ENCODE assay signal across 8 mouse cellular contexts in the genomic region with DNA sequence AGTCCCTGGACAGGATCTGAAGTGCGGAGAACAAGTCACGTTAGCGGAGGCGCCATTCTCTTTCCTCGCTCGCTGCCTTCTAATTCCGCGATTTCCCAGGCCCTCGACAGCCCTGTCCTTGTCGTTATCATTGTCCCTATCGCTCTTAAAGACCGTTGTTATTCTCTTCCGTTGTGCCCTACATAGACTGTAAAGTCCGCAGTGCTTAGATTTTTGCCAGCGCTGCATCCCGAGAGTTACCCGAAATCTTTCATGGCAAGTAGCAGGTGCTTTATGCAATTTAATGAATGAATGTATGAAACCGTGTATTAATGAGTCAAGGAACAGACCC. TPM values are rescaled to one million over a fixed set of nuclear protein-coding genes. Genes with fewer than 3 reads are reported as not detected.
DNase-seq lines count a peak whose midpoint lies in the region; ATAC-seq and TF ChIP-seq lines count a peak whose summit lies in the region.

No protein-coding gene starts in this region.

- H3K9me3 ChIP-seq in heart, embryonic 13.5 days: no peaks in the 10 kb centered on the region; the same call in 1 of the 2 replicates
- H3K9me3 ChIP-seq in MEL (replicated peaks; ENCODE audit: insufficient read depth, low read length): no peaks in the 10 kb centered on the region
- no peaks in the 10 kb centered on the region for H3K9me3 ChIP-seq in hindbrain, embryonic 13.5 days
- peaks cover 4% of the 10 kb centered on the region for H3K9me3 ChIP-seq in midbrain, embryonic 10.5 days (replicated peaks)

- H3K4me2 ChIP-seq in heart, embryonic 13.5 days: peak overlapping the region; percentile 88
- H3K4me2 ChIP-seq in hindbrain, embryonic 13.5 days: peak overlapping the region; percentile 76

- H3K9ac ChIP-seq in heart, embryonic 13.5 days: peak overlapping the region; percentile 86
- peak overlapping the region; percentile 65 for H3K9ac ChIP-seq in MEL (ENCODE audit: control insufficient read depth, low read depth, low read length, poor library complexity, severe bottlenecking)
- H3K9ac ChIP-seq in hindbrain, embryonic 13.5 days: peak overlapping the region; percentile 79

- intact Hi-C loops in heart, postnatal 14 days (cut with DNase I): loop anchor here (5.0 to 10.0 kb wide), 2 partner anchors 224 to 283 kb away; a partner anchor contains a TSS

- peaks cover 25% of the 10 kb centered on the region for H3K4me1 ChIP-seq in heart, embryonic 13.5 days
- peaks cover 4 to 8% of the 10 kb centered on the region in 2 experiments; a peak in 3 of 4 replicates for H3K4me1 ChIP-seq in MEL (ENCODE audit: control insufficient read depth in 1 of 2, insufficient read depth in 2 of 2, low read length in 2 of 2)
- H3K4me1 ChIP-seq in hindbrain, embryonic 13.5 days (replicated peaks): peaks cover 26% of the 10 kb centered on the region
- H3K4me1 ChIP-seq in midbrain, embryonic 10.5 days: peaks cover 25% of the 10 kb centered on the region

- H3K79me2 ChIP-seq in MEL (ENCODE audit: control insufficient read depth, insufficient read depth, low read length, poor library complexity): peaks cover 40% of the 10 kb centered on the region

- under 1% methylated on average over 18 of the region's 18 CpGs for WGBS in heart, embryonic 13.5 days
- 1% methylated on average over 18 of the region's 18 CpGs for WGBS in hindbrain, embryonic 13.5 days
- under 1% methylated on average over 18 of the region's 18 CpGs for WGBS in midbrain, embryonic 10.5 days

- ATAC-seq in heart, embryonic 13.5 days (ENCODE audit: extremely low read depth, insufficient number of reproducible peaks, low FRiP score, low TSS enrichment): no peak
- peak; percentile 60 for ATAC-seq in hindbrain, embryonic 13.5 days (ENCODE audit: low FRiP score)

- TF ChIP-seq POLR2A in MEL (IDR thresholded peaks at IDR 0.05; ENCODE audit: control insufficient read depth in 1 of 2, insufficient read depth in 1 of 2, low read depth in 1 of 2, low read length in 2 of 2, poor library complexity in 1 of 2): no peak

- H3K27me3 ChIP-seq in heart, embryonic 13.5 days (replicated peaks): no peaks in the 10 kb centered on the region
- no peaks in the 10 kb centered on the region for H3K27me3 ChIP-seq in MEL (ENCODE audit: control insufficient read depth in 1 of 2, insufficient read depth in 2 of 2, low read length in 2 of 2)
- no peaks in the 10 kb centered on the region for H3K27me3 ChIP-seq in hindbrain, embryonic 13.5 days
- no peaks in the 10 kb centered on the region for H3K27me3 ChIP-seq in midbrain, embryonic 10.5 days (ENCODE audit: low read depth, poor library complexity, severe bottlenecking)

- peak overlapping the region; percentile 83 for H3K27ac ChIP-seq in heart, embryonic 13.5 days (replicated peaks)
- H3K27ac ChIP-seq in MEL (ENCODE audit: control insufficient read depth, low read depth, low read length): peak overlapping the region; percentile 83
- peak overlapping the region; percentile 87 for H3K27ac ChIP-seq in hindbrain, embryonic 13.5 days
- H3K27ac ChIP-seq in midbrain, embryonic 10.5 days (replicated peaks): peak overlapping the region; percentile 88

- peaks cover 31% of the 10 kb centered on the region for H3K36me3 ChIP-seq in heart, embryonic 13.5 days
- H3K36me3 ChIP-seq in MEL (ENCODE audit: control insufficient read depth in 1 of 2, insufficient read depth in 2 of 2, low read length in 2 of 2): peaks cover 1 to 9% of the 10 kb centered on the region in 2 experiments
- peaks cover 27% of the 10 kb centered on the region for H3K36me3 ChIP-seq in hindbrain, embryonic 13.5 days
- H3K36me3 ChIP-seq in midbrain, embryonic 10.5 days: peaks cover 33% of the 10 kb centered on the region

- peak in 1 of 2 experiments; percentile 41; a peak in 1 of 4 replicates for TF ChIP-seq EP300 in MEL (IDR thresholded peaks at IDR 0.05; ENCODE audit: low read depth in 1 of 2, low read length in 2 of 2)

- H3K4me3 ChIP-seq in heart, embryonic 13.5 days: peak overlapping the region; percentile 83
- peak overlapping the region; percentile 64 to 69 for H3K4me3 ChIP-seq in MEL (ENCODE audit: control insufficient read depth in 1 of 2, insufficient read depth in 1 of 2, low read depth in 2 of 2, low read length in 2 of 2)
- H3K4me3 ChIP-seq in hindbrain, embryonic 13.5 days: peak overlapping the region; percentile 87
- peak overlapping the region; percentile 99 for H3K4me3 ChIP-seq in midbrain, embryonic 10.5 days

- no peak for TF ChIP-seq CTCF in MEL (IDR thresholded peaks at IDR 0.05 in 2 of 3, conservative IDR thresholded peaks at IDR 0.05 in 1 of 3; ENCODE audit: control insufficient read depth in 1 of 3, insufficient read depth in 1 of 3, low read depth in 2 of 3, low read length in 3 of 3, poor library complexity in 1 of 3, severe bottlenecking in 1 of 3)

- TF ChIP-seq RAD21 in MEL (IDR thresholded peaks at IDR 0.05; ENCODE audit: low read depth, low read length): no peak

- DNase-seq in heart, postnatal 14 days: no peak
- DNase-seq in MEL (ENCODE audit: low read depth, low spot score): no peak
- DNase-seq in midbrain, embryonic 10.5 days (ENCODE audit: low spot score): no peak
- DNase-seq in adrenal gland, adult (ENCODE audit: inconsistent age in 2 of 2, low spot score in 1 of 2): no peak
- no peak for DNase-seq in embryo, embryonic 11 days
- DNase-seq in adrenal gland, adult 18-20 months (ENCODE audit: low spot score in 2 of 2): no peak

TF ChIP-seq in MEL, 35 proteins besides CTCF, POLR2A, EP300 and RAD21:
- TF ChIP-seq GATA1 (IDR thresholded peaks at IDR 0.05; ENCODE audit: low read depth, low read length) (peak; percentile 64; the same call in 1 of the 2 replicates), POLR2AphosphoS2 (IDR thresholded peaks at IDR 0.05; ENCODE audit: low read length) (no peak), MYB (IDR thresholded peaks at IDR 0.05; ENCODE audit: low read depth, low read length) (0 out of 2 replicates have a peak, but pooled peaks have one; percentile 23), SIN3A (IDR thresholded peaks at IDR 0.05; ENCODE audit: low read length) (peak; percentile 83; the same call in 1 of the 2 replicates), RCOR1 (IDR thresholded peaks at IDR 0.05; ENCODE audit: low read depth, low read length) (no peak), SMC3 (IDR thresholded peaks at IDR 0.05; ENCODE audit: low read depth, low read length) (0 out of 2 replicates have a peak, but pooled peaks have one; percentile 9), MYC (IDR thresholded peaks at IDR 0.05; ENCODE audit: low read depth, low read length) (peak; percentile 6; the same call in 1 of the 2 replicates)

RNA-seq across cellular contexts. Expression of a gene that starts 0.4 kb away (rescaled TPM):
- 1,395 and 1,520 TPM in 2 replicates for polyA plus RNA-seq in heart, embryonic 13.5 days (2015; fragmentation: Nextera tagmentation; extraction: Ambion mirVana)
- total RNA-seq in heart, postnatal 14 days (2021): 100 to 1,000 TPM; 367 to 372 TPM
- total RNA-seq in MEL (2012; rRNA removed): 725 and 749 TPM in 2 replicates
- polyA plus RNA-seq in MEL (2012; ENCODE audit: insufficient read depth in 1 of 2, insufficient read length in 2 of 2, low read depth in 1 of 2, low replicate concordance in 2 of 2, missing spikeins in 1 of 2): 1,000 to 10,000 TPM in 1 of 2 experiments, 100 to 1,000 TPM in 1; 328 to 1,215 TPM
- polyA plus RNA-seq in hindbrain, embryonic 13.5 days (2015; fragmentation: Nextera tagmentation; extraction: Ambion mirVana): 1,031 and 1,095 TPM in 2 replicates
- 861 and 874 TPM in 2 replicates for polyA plus RNA-seq in midbrain, embryonic 10.5 days (2016; fragmentation: Nextera tagmentation; extraction: Ambion mirVana)
- 1,000 to 10,000 TPM; 1,252 to 1,785 TPM for total RNA-seq in adrenal gland, adult 18-20 months (2021)

RNA-seq across cellular contexts. Expression of a gene that starts 8.2 kb away (rescaled TPM):
- polyA plus RNA-seq in heart, embryonic 13.5 days (2015; fragmentation: Nextera tagmentation; extraction: Ambion mirVana): 40.2 and 42.4 TPM in 2 replicates
- total RNA-seq in heart, postnatal 14 days (2021): 10 to 100 TPM; 21.1 to 23.1 TPM
- 50.8 and 63.2 TPM in 2 replicates for total RNA-seq in MEL (2012; rRNA removed)
- 10 to 100 TPM in 1 of 2 experiments, not detected in 1; 59.2 TPM for polyA plus RNA-seq in MEL (2012; ENCODE audit: insufficient read depth in 1 of 2, insufficient read length in 2 of 2, low read depth in 1 of 2, low replicate concordance in 2 of 2, missing spikeins in 1 of 2)
- 51.7 and 57.6 TPM in 2 replicates for polyA plus RNA-seq in hindbrain, embryonic 13.5 days (2015; fragmentation: Nextera tagmentation; extraction: Ambion mirVana)
- polyA plus RNA-seq in midbrain, embryonic 10.5 days (2016; fragmentation: Nextera tagmentation; extraction: Ambion mirVana): 56.4 and 60.8 TPM in 2 replicates
- total RNA-seq in adrenal gland, adult 18-20 months (2021): 10 to 100 TPM; 29.5 to 48.1 TPM

RNA-seq across cellular contexts. Expression of a gene that starts 8.2 kb away (rescaled TPM):
- polyA plus RNA-seq in heart, embryonic 13.5 days (2015; fragmentation: Nextera tagmentation; extraction: Ambion mirVana): 22.0 and 22.8 TPM in 2 replicates
- 10 to 100 TPM; 16.0 to 17.0 TPM for total RNA-seq in heart, postnatal 14 days (2021)
- 6.3 and 6.5 TPM in 2 replicates for total RNA-seq in MEL (2012; rRNA removed)
- polyA plus RNA-seq in MEL (2012; ENCODE audit: insufficient read depth in 1 of 2, insufficient read length in 2 of 2, low read depth in 1 of 2, low replicate concordance in 2 of 2, missing spikeins in 1 of 2): 10 to 100 TPM in 1 of 2 experiments, not detected in 1; 32.2 TPM
- polyA plus RNA-seq in hindbrain, embryonic 13.5 days (2015; fragmentation: Nextera tagmentation; extraction: Ambion mirVana): 31.8 and 32.6 TPM in 2 replicates
- 36.9 and 41.3 TPM in 2 replicates for polyA plus RNA-seq in midbrain, embryonic 10.5 days (2016; fragmentation: Nextera tagmentation; extraction: Ambion mirVana)
- 10 to 100 TPM; 18.3 to 22.5 TPM for total RNA-seq in adrenal gland, adult 18-20 months (2021)

RNA-seq across cellular contexts. Expression of a gene that starts 22.2 kb away (rescaled TPM):
- polyA plus RNA-seq in heart, embryonic 13.5 days (2015; fragmentation: Nextera tagmentation; extraction: Ambion mirVana): 112 and 115 TPM in 2 replicates
- 10 to 100 TPM; 26.3 to 26.9 TPM for total RNA-seq in heart, postnatal 14 days (2021)
- total RNA-seq in MEL (2012; rRNA removed): 80.0 and 98.0 TPM in 2 replicates
- 100 to 1,000 TPM in 1 of 2 experiments, not detected in 1; 170 TPM for polyA plus RNA-seq in MEL (2012; ENCODE audit: insufficient read depth in 1 of 2, insufficient read length in 2 of 2, low read depth in 1 of 2, low replicate concordance in 2 of 2, missing spikeins in 1 of 2)
- polyA plus RNA-seq in hindbrain, embryonic 13.5 days (2015; fragmentation: Nextera tagmentation; extraction: Ambion mirVana): 165 and 181 TPM in 2 replicates
- 396 and 421 TPM in 2 replicates for polyA plus RNA-seq in midbrain, embryonic 10.5 days (2016; fragmentation: Nextera tagmentation; extraction: Ambion mirVana)
- 10 to 100 TPM; 67.0 to 70.1 TPM for total RNA-seq in adrenal gland, adult 18-20 months (2021)

RNA-seq across cellular contexts. Expression of a gene that starts 48.4 kb away (rescaled TPM):
- polyA plus RNA-seq in heart, embryonic 13.5 days (2015; fragmentation: Nextera tagmentation; extraction: Ambion mirVana): 1,196 and 1,415 TPM in 2 replicates
- 100 to 1,000 TPM; 135 to 185 TPM for total RNA-seq in heart, postnatal 14 days (2021)
- 714 and 736 TPM in 2 replicates for total RNA-seq in MEL (2012; rRNA removed)
- polyA plus RNA-seq in MEL (2012; ENCODE audit: insufficient read depth in 1 of 2, insufficient read length in 2 of 2, low read depth in 1 of 2, low replicate concordance in 2 of 2, missing spikeins in 1 of 2): 100 to 1,000 TPM; 561 to 740 TPM
- 1,285 and 1,377 TPM in 2 replicates for polyA plus RNA-seq in hindbrain, embryonic 13.5 days (2015; fragmentation: Nextera tagmentation; extraction: Ambion mirVana)
- polyA plus RNA-seq in midbrain, embryonic 10.5 days (2016; fragmentation: Nextera tagmentation; extraction: Ambion mirVana): 1,606 and 1,767 TPM in 2 replicates
- total RNA-seq in adrenal gland, adult 18-20 months (2021): 100 to 1,000 TPM; 268 to 338 TPM
